Mouse (Mus musculus): Measurements from ENCODE around the gene Fgfr2. TPM values are rescaled to one million over a fixed set of nuclear protein-coding genes. Genes with fewer than 3 reads are reported as not detected.
A peak's percentile ranks its signal among the peaks of the same experiment; 100 is the strongest.

Gene Fgfr2
- polyA plus RNA-seq, 1 experiment from 2014 or later = 24.1 TPM

DNA sequence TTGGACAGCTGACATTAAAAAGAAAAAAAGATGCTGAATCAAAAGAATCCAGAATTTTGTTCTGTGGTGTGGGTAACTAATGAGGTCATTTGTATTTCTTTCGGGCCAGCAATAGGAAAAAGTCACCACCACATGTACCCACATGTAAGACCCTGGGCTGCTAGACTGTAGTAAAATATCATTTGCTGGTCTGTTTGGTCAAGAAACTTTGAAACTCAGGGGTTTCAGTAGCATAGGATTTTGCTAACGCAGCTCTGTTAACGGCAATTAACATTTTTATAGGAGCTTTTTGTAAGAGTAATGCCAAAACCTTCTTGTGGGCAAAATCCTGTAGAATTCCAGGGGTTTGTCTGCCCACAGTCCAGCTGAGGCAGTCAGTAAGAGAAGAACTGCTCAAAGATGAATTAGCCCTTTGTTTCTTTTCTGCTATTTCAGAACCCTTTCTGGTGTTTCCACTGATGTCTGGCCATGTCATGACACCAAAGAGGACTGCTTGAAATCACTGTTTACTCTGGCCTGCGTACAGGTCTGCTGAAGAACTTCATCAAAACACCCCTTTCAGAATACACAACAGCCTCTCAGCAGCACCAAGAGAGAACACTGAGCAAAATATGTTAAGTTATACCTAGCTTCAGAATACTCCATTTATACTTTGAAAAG, 2667.4 kb downstream of the Fgfr2 start:
- Histone ChIP-seq H3K36me3 (ENCODE audit: control insufficient read depth, insufficient read depth, low read length) (peaks cover 8% of the 10 kb centered on the region), H3K4me3 (ENCODE audit: low read length) (no peak overlapping the region), H3K9ac (ENCODE audit: low read depth, low read length) (no peak overlapping the region), H3K4me2 (ENCODE audit: low read length) (no peak overlapping the region), H3K9me3 (ENCODE audit: control insufficient read depth, low read length) (no peaks in the 10 kb centered on the region), H3K27ac (ENCODE audit: low read depth, low read length) (no peak overlapping the region; the same call in 1 of the 2 replicates), H3K4me1 (ENCODE audit: control insufficient read depth, insufficient read depth, low read depth, low read length) (no peaks in the 10 kb centered on the region), H3K27me3 (replicated peaks; ENCODE audit: control insufficient read depth, insufficient read depth, low read length) (no peaks in the 10 kb centered on the region)
- no peak for ATAC-seq
- 61% methylated on average over 4 of the region's 4 CpGs for WGBS

DNA sequence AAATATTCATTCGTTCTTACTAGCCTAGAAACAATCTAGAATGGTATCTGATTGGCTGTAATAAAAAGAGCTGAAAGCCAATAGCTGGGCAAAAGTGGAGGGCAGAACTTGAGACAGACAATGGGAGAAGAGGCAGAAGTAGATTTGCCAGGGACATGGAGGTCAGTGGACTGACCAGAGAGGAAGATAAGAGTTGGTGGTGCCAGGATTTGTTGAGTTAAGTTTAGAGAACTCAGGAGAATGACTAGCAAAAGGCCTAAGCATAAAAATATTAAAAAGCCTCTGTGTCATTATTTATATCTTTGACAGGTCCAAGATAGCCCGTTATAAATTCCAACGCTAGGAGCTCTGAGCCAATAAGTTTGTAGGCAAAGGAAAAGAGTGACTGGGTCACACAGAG, 2668.9 kb downstream of the Fgfr2 start:
- H3K4me2 ChIP-seq (ENCODE audit: low read length) = no peak overlapping the region
- H3K4me1 ChIP-seq (ENCODE audit: control insufficient read depth, insufficient read depth, low read depth, low read length) = no peaks in the 10 kb centered on the region
- H3K27ac ChIP-seq (ENCODE audit: low read depth, low read length) = no peak overlapping the region
- H3K9me3 ChIP-seq (ENCODE audit: control insufficient read depth, low read length) = no peaks in the 10 kb centered on the region
- WGBS = 88% methylated on average over 3 of the region's 3 CpGs
- H3K4me3 ChIP-seq (ENCODE audit: low read length) = no peak overlapping the region
- no peak overlapping the region for H3K9ac ChIP-seq (ENCODE audit: low read depth, low read length)
- no peak for ATAC-seq
- peaks cover 8% of the 10 kb centered on the region for H3K36me3 ChIP-seq (ENCODE audit: control insufficient read depth, insufficient read depth, low read length)
- H3K27me3 ChIP-seq (replicated peaks; ENCODE audit: control insufficient read depth, insufficient read depth, low read length) = no peaks in the 10 kb centered on the region

DNA sequence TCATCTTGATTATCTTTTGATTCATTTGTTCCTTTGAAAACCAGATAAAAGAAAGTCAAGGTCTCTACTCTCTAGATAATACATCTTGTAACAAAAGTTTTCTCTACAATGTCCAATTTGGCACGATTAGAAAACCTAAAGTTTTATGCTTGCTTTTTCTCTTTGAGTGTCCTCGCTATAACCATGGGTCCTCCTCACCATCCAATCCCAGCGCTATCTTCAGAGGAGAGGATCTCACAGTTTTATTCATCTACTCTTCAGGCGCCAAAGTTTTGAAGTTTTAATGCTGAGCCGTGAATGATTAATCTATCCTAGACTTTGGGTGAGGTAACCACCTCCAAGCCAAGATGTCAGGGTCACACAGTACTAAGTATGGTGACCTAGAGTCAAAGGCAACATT, 2687.4 kb downstream of the Fgfr2 start:
- 90% methylated on average over 5 of the region's 5 CpGs for whole genome bisulfite sequencing
- H3K4me2 ChIP-seq (ENCODE audit: low read length) = no peak overlapping the region
- 0 out of 2 replicates have a peak, but pooled peaks cover 2% of the 10 kb centered on the region for H3K9me3 ChIP-seq (ENCODE audit: control insufficient read depth, low read length)
- no peaks in the 10 kb centered on the region for H3K36me3 ChIP-seq (ENCODE audit: control insufficient read depth, insufficient read depth, low read length)
- H3K9ac ChIP-seq (ENCODE audit: low read depth, low read length) = no peak overlapping the region
- H3K4me1 ChIP-seq (ENCODE audit: control insufficient read depth, insufficient read depth, low read depth, low read length) = no peaks in the 10 kb centered on the region
- H3K27me3 ChIP-seq (replicated peaks; ENCODE audit: control insufficient read depth, insufficient read depth, low read length) = no peaks in the 10 kb centered on the region
- H3K4me3 ChIP-seq (ENCODE audit: low read length) = no peak overlapping the region
- ATAC-seq = no peak
- no peak overlapping the region for H3K27ac ChIP-seq (ENCODE audit: low read depth, low read length)

DNA sequence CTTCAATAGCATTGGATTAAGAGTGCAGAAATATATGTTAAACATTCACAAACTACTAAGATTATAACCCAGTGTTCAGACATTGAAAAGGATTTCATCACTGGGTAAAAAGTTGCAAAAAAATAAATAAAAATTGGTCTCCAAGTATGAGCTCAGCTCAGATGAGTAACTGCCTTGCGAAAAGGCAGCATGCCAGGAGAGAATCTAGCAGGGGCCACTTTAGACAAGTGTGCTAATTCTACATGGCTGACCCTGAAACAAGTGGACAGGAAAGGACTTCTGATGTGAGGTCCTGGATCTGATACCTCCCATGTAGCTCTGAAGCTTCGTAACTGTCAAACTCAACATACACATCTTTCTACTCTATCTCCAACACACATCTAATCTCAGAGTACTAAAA, 2691.0 kb downstream of the Fgfr2 start:
- no peak for ATAC-seq

DNA sequence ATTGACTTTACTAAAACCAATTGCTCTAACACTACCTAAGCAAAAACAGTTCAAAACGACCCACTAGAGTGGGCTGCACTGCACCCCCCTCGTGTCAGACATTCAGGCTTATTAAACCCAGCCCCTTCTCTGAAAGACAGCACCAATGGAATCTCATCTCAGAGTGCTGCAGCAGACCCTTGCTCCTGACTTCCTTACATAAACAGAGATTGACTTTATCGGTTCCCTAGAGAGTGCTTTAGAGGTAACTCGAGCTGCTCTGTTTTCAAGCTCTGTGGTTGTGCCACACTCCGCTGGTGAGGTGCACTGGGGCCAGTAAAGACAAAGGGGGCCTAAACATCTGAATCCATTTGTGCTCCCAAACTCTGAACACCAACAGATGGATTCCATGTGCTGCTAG, 2696.6 kb downstream of the Fgfr2 start:
- Histone ChIP-seq H3K27me3 (replicated peaks; ENCODE audit: control insufficient read depth, insufficient read depth, low read length) (no peaks in the 10 kb centered on the region), H3K9me3 (ENCODE audit: control insufficient read depth, low read length) (no peaks in the 10 kb centered on the region), H3K27ac (ENCODE audit: low read depth, low read length) (no peak overlapping the region), H3K4me3 (ENCODE audit: low read length) (no peak overlapping the region), H3K36me3 (ENCODE audit: control insufficient read depth, insufficient read depth, low read length) (no peaks in the 10 kb centered on the region), H3K9ac (ENCODE audit: low read depth, low read length) (no peak overlapping the region), H3K4me1 (ENCODE audit: control insufficient read depth, insufficient read depth, low read depth, low read length) (no peaks in the 10 kb centered on the region; the same call in 1 of the 2 replicates), H3K4me2 (ENCODE audit: low read length) (no peak overlapping the region)
- WGBS = 17% methylated on average over 5 of the region's 5 CpGs
- ATAC-seq = no peak

More for the DNA sequence above, 2691.0 kb downstream of the Fgfr2 start:
- no peak overlapping the region for H3K4me3 ChIP-seq (ENCODE audit: low read length)
- no peaks in the 10 kb centered on the region for H3K4me1 ChIP-seq (ENCODE audit: control insufficient read depth, insufficient read depth, low read depth, low read length)
- H3K27me3 ChIP-seq (replicated peaks; ENCODE audit: control insufficient read depth, insufficient read depth, low read length) = no peaks in the 10 kb centered on the region
- no peak overlapping the region for H3K27ac ChIP-seq (ENCODE audit: low read depth, low read length)
- WGBS = 96% methylated on average over 2 of the region's 2 CpGs
- H3K9me3 ChIP-seq (ENCODE audit: control insufficient read depth, low read length) = 0 out of 2 replicates have a peak, but pooled peaks cover 2% of the 10 kb centered on the region
- no peak overlapping the region for H3K9ac ChIP-seq (ENCODE audit: low read depth, low read length)
- H3K36me3 ChIP-seq (ENCODE audit: control insufficient read depth, insufficient read depth, low read length) = no peaks in the 10 kb centered on the region
- H3K4me2 ChIP-seq (ENCODE audit: low read length) = no peak overlapping the region

DNA sequence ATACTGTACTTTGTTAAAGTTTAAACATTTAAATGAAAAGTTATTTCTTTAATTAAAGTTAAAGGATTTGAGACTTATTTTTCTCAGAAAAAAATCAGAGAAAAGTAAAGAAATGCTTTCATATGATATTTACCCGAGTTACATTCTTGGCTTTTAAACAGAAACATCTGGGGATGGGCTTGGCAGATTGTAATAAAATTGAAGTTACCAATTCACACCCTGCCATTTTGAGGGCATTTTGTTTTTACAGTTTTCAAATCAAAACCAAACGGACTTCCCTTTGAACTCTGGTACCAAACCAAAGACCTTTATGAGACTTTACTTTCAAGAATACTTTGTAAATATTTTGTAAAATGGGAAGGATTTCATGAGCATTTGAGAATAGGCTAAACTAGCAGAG, 2697.2 kb downstream of the Fgfr2 start:
- Histone ChIP-seq H3K27ac (ENCODE audit: low read depth, low read length) (no peak overlapping the region), H3K27me3 (replicated peaks; ENCODE audit: control insufficient read depth, insufficient read depth, low read length) (no peaks in the 10 kb centered on the region), H3K36me3 (ENCODE audit: control insufficient read depth, insufficient read depth, low read length) (no peaks in the 10 kb centered on the region), H3K9ac (ENCODE audit: low read depth, low read length) (no peak overlapping the region), H3K4me1 (ENCODE audit: control insufficient read depth, insufficient read depth, low read depth, low read length) (no peaks in the 10 kb centered on the region; the same call in 1 of the 2 replicates), H3K4me2 (ENCODE audit: low read length) (no peak overlapping the region), H3K9me3 (ENCODE audit: control insufficient read depth, low read length) (no peaks in the 10 kb centered on the region), H3K4me3 (ENCODE audit: low read length) (no peak overlapping the region)
- 81% methylated on average over 2 of the region's 2 CpGs for WGBS
- no peak for ATAC-seq

DNA sequence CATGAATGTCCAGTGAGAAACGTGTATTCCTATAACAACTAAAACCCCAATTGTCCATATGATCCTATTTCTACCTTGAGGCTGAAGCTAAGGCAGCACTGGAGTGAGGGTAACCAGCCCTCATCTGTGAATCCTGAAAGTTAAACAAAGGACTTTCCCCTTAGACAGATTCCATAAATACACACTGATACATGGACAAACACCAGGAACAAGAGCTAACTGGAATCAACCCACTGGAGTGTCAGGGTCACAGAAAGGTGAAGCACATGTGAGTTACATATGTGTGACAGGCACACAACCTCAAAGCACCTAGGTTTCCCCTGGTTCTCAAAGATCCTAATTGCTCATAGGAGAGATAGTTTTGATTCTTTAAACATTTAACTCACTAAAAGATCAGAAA, 2703.2 kb downstream of the Fgfr2 start:
- WGBS = 74% methylated on average over 1 of the region's 1 CpGs
- H3K27ac ChIP-seq (ENCODE audit: low read depth, low read length) = no peak overlapping the region
- no peak overlapping the region for H3K4me2 ChIP-seq (ENCODE audit: low read length)
- H3K9me3 ChIP-seq (ENCODE audit: control insufficient read depth, low read length) = no peaks in the 10 kb centered on the region
- no peak overlapping the region for H3K9ac ChIP-seq (ENCODE audit: low read depth, low read length)
- no peak for ATAC-seq
- H3K4me3 ChIP-seq (ENCODE audit: low read length) = no peak overlapping the region
- H3K36me3 ChIP-seq (ENCODE audit: control insufficient read depth, insufficient read depth, low read length) = peaks cover 3% of the 10 kb centered on the region; the same call in 1 of the 2 replicates
- H3K4me1 ChIP-seq (ENCODE audit: control insufficient read depth, insufficient read depth, low read depth, low read length) = no peaks in the 10 kb centered on the region
- no peaks in the 10 kb centered on the region for H3K27me3 ChIP-seq (replicated peaks; ENCODE audit: control insufficient read depth, insufficient read depth, low read length)

DNA sequence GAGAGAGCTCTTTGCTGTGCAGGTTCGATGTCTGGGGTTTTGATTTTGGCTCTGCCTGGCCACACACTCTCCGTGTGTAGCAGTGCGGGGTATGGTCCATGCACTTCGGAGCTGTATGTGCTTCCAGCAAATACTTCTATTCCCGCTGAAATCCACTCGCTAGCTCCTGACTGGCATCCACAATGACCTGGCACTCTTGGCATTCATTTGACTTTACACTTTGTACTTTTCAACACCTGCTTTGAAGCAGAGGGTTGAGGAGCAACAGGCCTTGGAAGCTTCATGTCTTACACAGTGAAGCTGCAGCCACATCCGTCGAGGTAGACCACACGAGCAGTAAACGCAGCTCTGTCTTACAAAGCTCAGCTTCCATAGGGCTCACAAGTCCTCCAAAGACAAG, 2715.5 kb downstream of the Fgfr2 start:
- H3K27me3 ChIP-seq (replicated peaks; ENCODE audit: control insufficient read depth, insufficient read depth, low read length) = no peaks in the 10 kb centered on the region
- no peaks in the 10 kb centered on the region for H3K4me1 ChIP-seq (ENCODE audit: control insufficient read depth, insufficient read depth, low read depth, low read length)
- ATAC-seq = no peak
- H3K4me3 ChIP-seq (ENCODE audit: low read length) = no peak overlapping the region
- H3K36me3 ChIP-seq (ENCODE audit: control insufficient read depth, insufficient read depth, low read length) = no peaks in the 10 kb centered on the region
- 94% methylated on average over 10 of the region's 10 CpGs for WGBS
- H3K9ac ChIP-seq (ENCODE audit: low read depth, low read length) = no peak overlapping the region
- H3K4me2 ChIP-seq (ENCODE audit: low read length) = no peak overlapping the region
- 0 out of 2 replicates have a peak overlapping the region, but pooled peaks have one; percentile 5 for H3K27ac ChIP-seq (ENCODE audit: low read depth, low read length)
- H3K9me3 ChIP-seq (ENCODE audit: control insufficient read depth, low read length) = no peaks in the 10 kb centered on the region

DNA sequence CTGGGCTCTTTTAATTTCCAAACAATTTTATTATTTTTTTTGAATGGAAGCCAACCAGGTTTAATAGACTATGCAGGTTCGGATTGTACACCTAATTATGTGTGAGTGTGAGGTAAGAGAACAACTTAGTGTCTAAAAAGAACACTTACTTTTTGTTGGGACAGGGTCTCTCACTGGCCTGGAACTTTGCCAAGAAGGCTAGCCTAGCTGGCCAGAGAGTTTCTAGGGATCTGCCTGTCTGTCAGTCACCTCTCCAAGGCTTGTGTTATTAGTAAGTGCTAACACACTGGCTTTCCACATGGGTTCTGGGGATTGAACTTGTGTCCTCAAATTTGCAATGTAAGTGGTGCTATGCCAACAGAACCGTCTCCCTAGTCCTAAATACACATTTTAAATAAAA, 2719.8 kb downstream of the Fgfr2 start:
- Histone ChIP-seq H3K4me3 (ENCODE audit: low read length) (no peak overlapping the region), H3K9me3 (ENCODE audit: control insufficient read depth, low read length) (no peaks in the 10 kb centered on the region), H3K27me3 (replicated peaks; ENCODE audit: control insufficient read depth, insufficient read depth, low read length) (no peaks in the 10 kb centered on the region), H3K4me2 (ENCODE audit: low read length) (no peak overlapping the region), H3K4me1 (ENCODE audit: control insufficient read depth, insufficient read depth, low read depth, low read length) (no peaks in the 10 kb centered on the region), H3K36me3 (ENCODE audit: control insufficient read depth, insufficient read depth, low read length) (peaks cover 4% of the 10 kb centered on the region; the same call in 1 of the 2 replicates), H3K9ac (ENCODE audit: low read depth, low read length) (no peak overlapping the region), H3K27ac (ENCODE audit: low read depth, low read length) (no peak overlapping the region)
- WGBS = 73% methylated on average over 2 of the region's 2 CpGs
- no peak for ATAC-seq
